Mouse (Mus musculus) bone marrow macrophage, adult 2 months (primary cell): Measurements from ENCODE around the gene Atp1a2.

Experiments used
- CTCF ChIP-seq: IDR thresholded peaks from 2 replicates; pipeline ENCODE4 v1.5.1; 2012; ENCODE audit warnings: low read depth, mild to moderate bottlenecking, low read length, moderate library complexity
- POLR2A ChIP-seq: IDR thresholded peaks from 2 replicates; pipeline ENCODE4 v1.6.1; 2012; ENCODE audit warnings: mild to moderate bottlenecking, low read depth, low read length, borderline replicate concordance

- TF ChIP-seq CTCF (no peak), POLR2A (no peak)
Measured at GRCm38 (mm10) chr1:172243547-172244205, 54.2 kb downstream of the Atp1a2 start.
